Mouse (Mus musculus) heart, adult 2 months (tissue): Measurements from ENCODE around the gene Msrb2. TPM values are rescaled to one million over a fixed set of nuclear protein-coding genes. Genes with fewer than 3 reads are reported as not detected.

Source experiments
- DNase-seq, 2 experiments: peaks; one replicate each; pipeline ENCODE4 v3.0.0; 2021
- H3K27ac ChIP-seq: fragments of 200-600 bp; 2 replicates; pipeline ENCODE4 v1.8.1; 2022
- H3K27me3 ChIP-seq: fragments of 200-500 bp; 2 replicates; pipeline ENCODE4 v1.6.1; 2012; ENCODE audit warnings: mild to moderate bottlenecking, low read length, inconsistent platforms, mixed read lengths; ENCODE audit not compliant: control insufficient read depth, insufficient read depth
- H3K36me3 ChIP-seq: fragments of 200-500 bp; 2 replicates; pipeline ENCODE4 v1.6.1; 2012; ENCODE audit warnings: low read length, inconsistent platforms; ENCODE audit not compliant: control insufficient read depth, insufficient read depth
- H3K4me1 ChIP-seq: fragments of 200-500 bp; 2 replicates; pipeline ENCODE4 v1.6.1; 2011; ENCODE audit warnings: low read length; ENCODE audit not compliant: control insufficient read depth, insufficient read depth
- H3K4me3 ChIP-seq: fragments of 200-600 bp; 2 replicates; pipeline ENCODE4 v1.8.1; 2022
- H3K79me2 ChIP-seq: fragments of 200-500 bp; replicated peaks from 2 replicates; pipeline ENCODE4 v1.6.1; 2012; ENCODE audit warnings: mild to moderate bottlenecking, inconsistent platforms, low read length, moderate library complexity, mixed read lengths; ENCODE audit not compliant: control insufficient read depth, insufficient read depth
- H3K9ac ChIP-seq: fragments of 200-500 bp; 2 replicates; pipeline ENCODE4 v1.6.1; 2012; ENCODE audit warnings: low read depth, mild to moderate bottlenecking, control low read depth, inconsistent platforms, low read length, mixed read lengths
- CTCF ChIP-seq: fragments of 200-600 bp; IDR thresholded peaks from 2 replicates; pipeline ENCODE4 v1.8.1; 2022; ENCODE audit warnings: antibody characterized with exemption, mild to moderate bottlenecking, moderate library complexity
- EP300 ChIP-seq: fragments of 200-500 bp; IDR thresholded peaks from 2 replicates; pipeline ENCODE4 v1.6.1; 2011; ENCODE audit warnings: low read depth, low read length, control low read depth; ENCODE audit not compliant: insufficient read depth
- POLR2A ChIP-seq: fragments of 200-500 bp; IDR thresholded peaks from 2 replicates; pipeline ENCODE4 v1.6.1; 2011; ENCODE audit warnings: mild to moderate bottlenecking, low read depth, low read length, control low read depth; ENCODE audit not compliant: insufficient read depth
- WGBS: fragments of 180-500 bp; shearing (Covaris S2); methylation state at CpG from one replicate; pipeline ENCODE4 v1.1.7; 2018; 5-methylcytosine and 5-hydroxymethylcytosine counted together
- intact Hi-C: fragments of 180-260 bp; cut with DNase I; formaldehyde crosslinking; loops from one replicate; pipeline ENCODE4 v1.15.1; 2025
- polyA plus RNA-seq: library from polyadenylated mRNA; depleted of rRNA; stranded (reverse); fragments of >200 nt; gene quantifications from 2 replicates; pipeline ENCODE4 v1.2.3, GENCODE M21; 2012
- total RNA-seq, 2 experiments: library from RNA; stranded (reverse); gene quantifications; 2 replicates each; pipeline ENCODE4 v1.2.3; 2021

Msrb2 gene
- total and polyA plus RNA-seq, 3 experiments: 52.8 to 76.9 (median 64.0) TPM

DNA sequence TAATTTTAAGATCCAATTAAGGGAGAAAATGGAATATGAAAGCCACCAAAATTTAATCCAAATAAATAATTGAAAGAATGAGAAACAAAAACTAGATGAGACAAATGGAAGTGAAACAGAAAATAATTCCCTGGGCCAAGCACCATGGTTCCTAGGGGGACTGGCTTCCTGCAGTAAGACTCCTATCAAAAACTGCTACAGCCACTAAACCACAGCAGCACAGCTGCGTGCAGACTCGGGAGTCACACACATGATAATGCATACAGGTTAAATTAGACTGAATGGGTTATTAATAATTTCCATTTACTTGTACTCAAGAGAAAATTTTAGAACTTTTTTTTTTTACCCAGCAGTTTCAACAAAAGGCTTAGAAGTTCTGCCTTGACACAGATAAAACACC lies 18.1 kb upstream of the Msrb2 start:
- no peaks in the 10 kb centered on the region for H3K4me1 ChIP-seq
- no peak overlapping the region for H3K4me3 ChIP-seq
- intact Hi-C loops: loop anchor here (1.0 to 2.0 kb wide), 2 partner anchors 9 to 16 kb away; no protein-coding TSS in a partner anchor
- no peak for DNase-seq
- 80% methylated on average over 2 of the region's 2 CpGs for WGBS
- no peaks in the 10 kb centered on the region for H3K27me3 ChIP-seq
- H3K9ac ChIP-seq: no peak overlapping the region
- TF ChIP-seq CTCF (no peak), POLR2A (no peak), EP300 (no peak)
- H3K36me3 ChIP-seq: no peaks in the 10 kb centered on the region
- no peaks in the 10 kb centered on the region for H3K79me2 ChIP-seq
- H3K27ac ChIP-seq: no peak overlapping the region

DNA sequence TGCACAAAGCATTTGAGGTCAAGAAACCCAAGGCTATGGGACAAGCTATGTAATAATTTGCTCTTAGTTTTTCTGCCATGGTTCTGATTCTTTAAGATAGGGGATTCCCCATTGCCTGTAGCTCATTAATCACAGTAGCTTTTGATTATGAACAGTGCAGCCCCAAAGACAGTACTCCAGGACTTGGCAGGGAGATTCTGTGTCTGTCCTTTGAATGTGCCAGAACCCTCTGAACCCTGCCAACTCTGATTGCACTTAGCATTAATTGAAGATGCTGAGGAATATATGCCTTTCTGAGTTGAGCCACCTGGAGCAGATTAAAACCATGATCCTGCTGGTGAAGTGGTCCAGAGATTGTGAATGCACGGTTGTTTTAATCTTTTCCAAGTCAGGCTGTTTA lies 8.4 kb upstream of the Msrb2 start:
- TF ChIP-seq EP300 (no peak), POLR2A (no peak), CTCF (no peak)
- no peaks in the 10 kb centered on the region for H3K27me3 ChIP-seq
- intact Hi-C loops: loop anchor here (1.0 kb wide), 1 partner anchor 10 kb away; no protein-coding TSS in a partner anchor
- H3K4me3 ChIP-seq: no peak overlapping the region
- no peak overlapping the region for H3K27ac ChIP-seq
- no peaks in the 10 kb centered on the region for H3K4me1 ChIP-seq
- H3K9ac ChIP-seq: no peak overlapping the region
- 71% methylated on average over 1 of the region's 1 CpGs for WGBS
- no peak for DNase-seq
- H3K36me3 ChIP-seq: no peaks in the 10 kb centered on the region
- no peaks in the 10 kb centered on the region for H3K79me2 ChIP-seq

DNA sequence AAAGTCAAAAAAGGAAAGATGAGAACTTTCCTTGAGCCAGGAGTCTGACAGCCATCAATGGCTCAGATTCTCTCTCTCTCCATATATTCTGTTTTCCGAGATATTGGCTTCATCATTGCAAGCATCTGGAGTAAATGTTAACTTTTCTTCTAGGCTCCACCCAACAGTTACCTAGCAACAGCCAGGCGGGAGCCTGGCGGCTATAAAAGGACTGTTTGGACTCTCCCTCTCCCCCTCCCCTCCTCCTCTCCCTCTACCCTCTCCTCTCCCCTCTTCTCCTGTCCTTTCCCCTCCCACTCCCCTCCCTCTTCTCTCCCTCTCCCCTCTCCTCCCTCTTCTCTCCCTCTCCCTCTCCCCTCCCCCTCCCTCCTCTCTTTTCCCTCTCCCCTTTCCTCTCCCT lies 4.8 kb upstream of the Msrb2 start:
- Histone ChIP-seq H3K79me2 (no peaks in the 10 kb centered on the region), H3K27me3 (no peaks in the 10 kb centered on the region), H3K36me3 (0 out of 2 replicates have a peak, but pooled peaks cover 2% of the 10 kb centered on the region), H3K4me3 (no peak overlapping the region), H3K4me1 (no peaks in the 10 kb centered on the region), H3K27ac (no peak overlapping the region), H3K9ac (no peak overlapping the region)
- no peak for DNase-seq
- WGBS: 30% methylated on average over 3 of the region's 3 CpGs
- TF ChIP-seq CTCF: no peak
- TF ChIP-seq POLR2A: no peak
- TF ChIP-seq EP300: no peak
- intact Hi-C loops: no loop called here

DNA sequence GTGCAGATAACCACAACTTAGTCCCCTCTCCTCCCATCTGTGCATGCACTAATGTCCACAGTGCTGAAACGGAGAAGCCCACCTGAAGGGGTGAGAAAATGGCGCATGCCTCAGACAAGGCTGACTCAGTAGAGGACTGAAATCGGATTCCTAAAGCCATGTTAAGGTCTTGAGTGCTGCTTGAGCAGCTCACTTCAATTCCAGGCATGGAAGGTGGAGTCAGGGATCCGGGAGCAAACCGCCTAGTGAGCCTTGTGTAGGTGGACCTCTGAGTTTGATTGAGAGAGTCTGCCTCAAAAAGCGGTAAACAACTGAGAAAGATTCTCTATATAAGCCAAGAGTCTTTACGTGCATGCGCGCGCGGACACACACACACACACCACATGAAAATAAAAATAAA lies 4.1 kb upstream of the Msrb2 start:
- no peak overlapping the region for H3K4me3 ChIP-seq
- no peaks in the 10 kb centered on the region for H3K27me3 ChIP-seq
- no peaks in the 10 kb centered on the region for H3K79me2 ChIP-seq
- no peak overlapping the region for H3K27ac ChIP-seq
- H3K4me1 ChIP-seq: no peaks in the 10 kb centered on the region; the same call in 1 of the 2 replicates
- no peak for DNase-seq
- intact Hi-C loops: no loop called here
- WGBS: 84% methylated on average over 11 of the region's 11 CpGs
- 0 out of 2 replicates have a peak, but pooled peaks cover 2% of the 10 kb centered on the region for H3K36me3 ChIP-seq
- no peak for TF ChIP-seq POLR2A
- TF ChIP-seq EP300: no peak
- TF ChIP-seq CTCF: no peak
- H3K9ac ChIP-seq: no peak overlapping the region

DNA sequence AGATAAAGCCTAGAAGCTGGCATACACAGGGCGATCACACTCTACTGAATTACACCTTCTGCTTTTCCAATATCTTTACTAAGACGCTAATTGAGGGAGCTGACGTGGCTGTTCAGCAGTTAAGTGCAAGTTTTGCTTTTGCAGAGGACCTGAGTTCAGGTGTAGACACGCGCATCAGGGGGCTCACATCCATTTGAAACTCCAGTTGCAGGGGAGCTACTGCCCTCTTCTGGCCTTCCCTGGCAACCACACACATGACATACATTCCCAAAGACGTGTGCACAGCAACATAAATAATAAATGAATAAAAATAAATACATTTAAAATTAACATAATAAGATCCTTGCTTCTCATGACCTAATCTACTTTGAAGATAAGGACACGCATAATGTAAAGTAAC lies 2.5 kb downstream of the Msrb2 start:
- Histone ChIP-seq H3K9ac (no peak overlapping the region), H3K27me3 (no peaks in the 10 kb centered on the region), H3K4me3 (no peak overlapping the region), H3K79me2 (no peaks in the 10 kb centered on the region), H3K36me3 (0 out of 2 replicates have a peak, but pooled peaks cover 2% of the 10 kb centered on the region), H3K27ac (no peak overlapping the region), H3K4me1 (no peaks in the 10 kb centered on the region; the same call in 1 of the 2 replicates)
- 86% methylated on average over 7 of the region's 7 CpGs for WGBS
- intact Hi-C loops: no loop called here
- DNase-seq: no peak
- peak; percentile 57 for TF ChIP-seq CTCF
- no peak for TF ChIP-seq EP300
- no peak for TF ChIP-seq POLR2A

DNA sequence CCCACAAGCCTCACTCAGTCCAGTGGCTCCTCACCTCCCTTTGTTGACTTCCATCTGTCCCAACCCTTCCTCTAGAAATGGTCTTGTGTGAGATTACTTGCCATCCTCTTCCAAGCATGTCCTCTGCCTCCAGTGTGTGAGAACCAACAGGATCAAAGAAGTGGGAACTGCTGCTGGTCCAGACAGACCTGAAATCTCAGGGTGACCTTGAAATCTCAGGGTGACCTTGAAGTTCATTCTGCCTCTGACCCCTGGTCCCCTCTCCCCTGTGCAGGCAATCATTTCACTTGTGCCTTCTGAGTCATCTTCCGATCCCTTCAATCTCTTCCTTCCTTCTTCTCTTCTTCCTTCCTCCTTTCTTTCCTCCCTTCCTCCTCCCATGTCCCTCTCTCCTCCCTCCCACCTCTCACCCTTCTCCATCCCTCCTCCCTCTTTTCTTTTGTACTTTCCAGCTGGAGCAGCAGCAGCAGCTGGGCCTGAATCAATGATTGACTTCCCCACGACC lies 9.3 kb downstream of the Msrb2 start:
- no peak for DNase-seq
- no peaks in the 10 kb centered on the region for H3K4me1 ChIP-seq
- H3K4me3 ChIP-seq: no peak overlapping the region
- H3K79me2 ChIP-seq: no peaks in the 10 kb centered on the region
- no peaks in the 10 kb centered on the region for H3K36me3 ChIP-seq
- TF ChIP-seq POLR2A: no peak
- no peak for TF ChIP-seq CTCF
- no peak for TF ChIP-seq EP300
- WGBS: 55% methylated on average over 2 of the region's 2 CpGs
- no peaks in the 10 kb centered on the region for H3K27me3 ChIP-seq
- no peak overlapping the region for H3K27ac ChIP-seq
- intact Hi-C loops: no loop called here
- no peak overlapping the region for H3K9ac ChIP-seq
